Mouse (Mus musculus) ovary, postnatal 36 days (tissue): ENCODE data around the gene Scrn3.

Experiments used
- DNase-seq: peaks from one replicate; pipeline ENCODE4 v3.0.0; 2022; ENCODE audit warnings: low spot score, mixed read lengths

Scrn3 gene

GRCm38 (mm10) chr2:73317426-73317825, 5.0 kb downstream of the Scrn3 start:
- DNase-seq, result no peak

- no peak for DNase-seq
Measured at GRCm38 (mm10) chr2:73319218-73319617, 6.8 kb downstream of the Scrn3 start.

- DNase-seq, result no peak
Measured at GRCm38 (mm10) chr2:73322991-73323390, 10.6 kb downstream of the Scrn3 start.

DNA sequence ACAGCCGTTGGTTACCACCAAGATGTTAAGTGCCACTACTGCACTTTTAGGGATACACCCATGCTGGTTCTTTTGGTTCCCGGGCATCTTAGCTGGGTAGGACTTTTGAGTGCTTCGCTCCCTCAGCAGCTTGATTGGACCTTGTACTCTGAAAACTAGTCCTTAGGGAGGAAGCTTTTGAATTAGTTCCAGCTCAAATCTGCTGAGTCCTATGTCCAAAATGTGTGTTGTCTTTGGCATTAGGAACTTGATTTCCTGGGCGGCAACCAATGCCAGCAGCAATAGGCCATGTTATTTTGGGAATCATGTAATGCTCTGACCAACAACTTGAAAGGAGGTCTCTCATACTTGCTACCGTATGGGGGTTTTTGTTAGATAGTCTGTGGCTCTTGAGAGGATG, 13.5 kb downstream of the Scrn3 start:
- no peak for DNase-seq

GRCm38 (mm10) chr2:73335949-73336348, 23.5 kb downstream of the Scrn3 start:
- no peak for DNase-seq

- no peak for DNase-seq
Measured at GRCm38 (mm10) chr2:73338415-73338814, 26.0 kb downstream of the Scrn3 start.

GRCm38 (mm10) chr2:73343701-73344100, 31.3 kb downstream of the Scrn3 start:
- DNase-seq, result no peak

DNA sequence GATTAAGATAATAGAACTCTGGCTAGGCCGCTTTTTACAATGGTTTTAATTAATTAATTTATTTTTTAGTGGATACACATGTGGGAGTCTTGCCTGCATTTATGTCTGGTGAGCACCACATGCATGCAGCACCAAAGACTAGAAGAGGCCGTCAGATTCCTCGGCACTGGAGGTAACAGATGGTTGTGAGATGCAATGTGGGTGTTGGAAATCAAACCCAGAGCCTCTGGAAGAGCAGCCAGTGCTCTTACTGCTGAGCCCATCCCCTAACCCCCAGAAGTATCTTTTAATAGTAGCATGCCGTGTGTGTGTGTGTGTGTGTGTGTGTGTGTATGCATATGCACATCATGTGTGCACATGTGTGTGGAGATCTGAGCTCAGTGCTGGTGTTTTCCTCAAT, 32.8 kb downstream of the Scrn3 start:
- no peak for DNase-seq

GRCm38 (mm10) chr2:73346345-73347086, 34.1 kb downstream of the Scrn3 start:
- no peak for DNase-seq

DNA sequence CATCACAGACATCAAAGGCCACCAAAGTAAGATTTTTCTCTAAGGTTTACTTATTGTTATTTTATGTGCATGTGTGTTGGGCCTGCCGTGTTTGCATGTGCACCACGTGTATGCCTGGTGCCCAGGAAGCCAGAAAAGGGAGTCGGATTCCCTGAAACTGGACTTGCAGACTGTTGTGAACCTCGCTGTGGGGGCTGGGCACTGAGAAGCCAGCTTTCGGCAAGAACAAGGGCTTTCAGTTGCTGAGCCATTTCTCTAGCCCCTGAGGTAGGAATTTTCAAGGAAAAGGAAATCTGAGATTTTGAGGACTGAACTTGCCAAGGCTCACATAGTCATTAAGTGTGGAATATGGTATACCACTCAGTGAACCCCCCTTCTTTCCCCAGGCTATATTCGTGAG, 34.7 kb downstream of the Scrn3 start:
- DNase-seq, result no peak

- DNase-seq, result no peak
Measured at GRCm38 (mm10) chr2:73347766-73348165, 35.4 kb downstream of the Scrn3 start.

GRCm38 (mm10) chr2:73348221-73348620, 35.8 kb downstream of the Scrn3 start:
- DNase-seq, result no peak

- DNase-seq, result no peak
Measured at GRCm38 (mm10) chr2:73351496-73351895, 39.1 kb downstream of the Scrn3 start.

DNA sequence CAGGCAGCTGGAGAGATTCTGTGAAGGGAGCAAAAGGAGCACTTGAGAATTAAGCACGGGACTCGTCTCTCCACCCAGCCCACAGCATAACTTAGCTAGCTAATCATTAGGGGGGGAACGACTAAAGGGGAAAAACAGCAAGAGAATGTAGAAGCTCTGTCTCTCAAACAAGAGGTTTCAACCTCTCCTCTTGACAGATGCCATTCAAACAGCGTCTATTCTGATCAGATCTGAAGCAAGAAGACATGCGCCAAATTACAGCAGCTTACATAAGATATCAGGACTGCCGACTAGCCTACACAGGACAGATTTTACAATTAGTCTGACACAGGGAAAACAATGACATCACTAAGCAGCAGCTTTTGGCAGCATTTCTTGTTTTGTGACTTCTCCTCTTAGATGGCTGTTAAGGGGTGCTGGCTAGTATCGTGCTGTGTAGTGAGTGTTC, 39.5 kb downstream of the Scrn3 start:
- DNase-seq, result no peak

- DNase-seq, result no peak
Measured at GRCm38 (mm10) chr2:73357004-73357403, 44.6 kb downstream of the Scrn3 start.

DNA sequence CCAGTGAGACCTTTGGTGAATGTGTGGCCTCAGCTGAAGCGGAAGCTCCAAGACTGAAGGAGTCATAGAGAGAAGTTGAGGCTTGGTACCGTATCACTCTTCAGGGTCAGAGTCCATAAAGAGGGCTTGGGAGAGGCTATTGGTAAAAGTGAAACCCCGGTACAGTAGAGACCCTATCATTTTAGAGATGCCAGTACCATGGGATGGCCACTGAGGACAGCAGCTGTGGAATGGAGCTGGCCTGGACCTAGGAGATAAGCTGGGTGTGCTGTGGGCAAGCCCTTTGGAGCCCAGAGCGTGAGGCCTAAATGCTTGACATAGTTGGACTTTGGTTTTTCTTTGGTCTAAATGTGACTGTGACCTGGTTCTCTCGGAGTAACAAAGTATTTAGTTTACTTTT, 47.5 kb downstream of the Scrn3 start:
- no peak for DNase-seq

GRCm38 (mm10) chr2:73360536-73360935, 48.1 kb downstream of the Scrn3 start:
- DNase-seq, result no peak

DNA sequence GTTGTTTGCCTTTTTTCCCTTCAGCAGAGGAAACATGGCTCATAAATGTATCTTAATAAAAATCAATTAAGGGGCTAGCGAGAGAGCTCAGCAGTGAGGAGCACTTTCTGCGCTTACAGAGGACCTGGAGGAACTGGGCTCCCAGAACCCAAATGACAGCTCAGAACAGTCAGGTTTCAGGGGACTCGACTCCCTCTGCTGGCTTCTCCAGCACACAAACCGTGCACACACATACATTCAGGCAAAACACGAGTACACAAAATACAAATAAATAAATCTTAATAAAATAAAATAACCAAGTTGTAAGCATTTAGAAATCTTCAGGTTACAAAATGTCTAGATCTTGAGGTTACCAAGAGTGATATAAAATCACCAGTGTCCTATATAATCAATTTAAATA, 51.0 kb downstream of the Scrn3 start:
- DNase-seq, result no peak

- DNase-seq, result no peak
Measured at GRCm38 (mm10) chr2:73371530-73372335, 59.3 kb downstream of the Scrn3 start.

DNA sequence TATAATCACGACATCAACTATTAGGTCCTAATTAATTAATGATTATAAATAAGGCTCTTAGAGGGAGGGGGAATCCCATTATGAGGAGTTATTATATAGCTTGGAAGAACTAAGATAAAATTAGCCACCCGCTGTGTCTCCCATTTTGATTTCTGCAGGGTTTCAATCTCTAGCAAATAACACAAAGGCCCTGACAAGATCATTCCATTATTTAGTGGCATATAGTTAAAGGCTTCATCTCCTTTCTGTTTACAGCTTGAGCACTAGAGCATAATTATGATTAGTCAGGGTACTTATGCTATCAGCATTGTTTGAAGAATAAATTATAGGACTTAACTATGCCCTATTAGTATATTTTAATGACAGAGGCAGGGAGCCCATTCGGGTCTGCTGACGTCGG, 65.9 kb downstream of the Scrn3 start:
- no peak for DNase-seq

GRCm38 (mm10) chr2:73379656-73380055, 67.3 kb downstream of the Scrn3 start:
- DNase-seq, result no peak

- no peak for DNase-seq
Measured at GRCm38 (mm10) chr2:73380298-73380975, 68.0 kb downstream of the Scrn3 start.

- DNase-seq, result no peak
Measured at GRCm38 (mm10) chr2:73385172-73385571, 72.8 kb downstream of the Scrn3 start.
